Mouse (Mus musculus): ENCODE measurements around the gene Cstf1. TPM values are rescaled to one million over a fixed set of nuclear protein-coding genes. Genes with fewer than 3 reads are reported as not detected.

Gene Cstf1
- 20.8 and 23.8 TPM in 2 replicates for polyA plus RNA-seq (2015; fragmentation: Nextera tagmentation; extraction: Ambion mirVana)

GRCm38 (mm10) chr2:172370411-172371223 lies at the start of gene Cstf1, which contains the start of gene Aurka:
Gene Cstf1, plus strand, starts transcription at chr2:172370681.
Gene Aurka, minus strand, starts transcription at chr2:172370535.
- Histone ChIP-seq H3K4me2 (ENCODE audit: low read length) (peak within 1 kb of the TSS; percentile 78), H3K4me1 (ENCODE audit: control insufficient read depth, insufficient read depth, low read depth, low read length) (peaks cover 19% of the 10 kb centered on the region), H3K27me3 (replicated peaks; ENCODE audit: control insufficient read depth, insufficient read depth, low read length) (no peaks in the 10 kb centered on the region), H3K9me3 (ENCODE audit: control insufficient read depth, low read length) (no peaks in the 10 kb centered on the region), H3K36me3 (ENCODE audit: control insufficient read depth, insufficient read depth, low read length) (peaks cover 3% of the 10 kb centered on the region), H3K9ac (ENCODE audit: low read depth, low read length) (peak within 1 kb of the TSS; percentile 92), H3K27ac (ENCODE audit: low read depth, low read length) (peak within 1 kb of the TSS; percentile 88), H3K4me3 (ENCODE audit: low read length) (peak within 1 kb of the TSS; percentile 90)
- peak; percentile 99 for ATAC-seq
- WGBS, result 0% methylated on average over 66 of the region's 66 CpGs

- H3K4me1 ChIP-seq (ENCODE audit: control insufficient read depth, insufficient read depth, low read depth, low read length), result no peaks in the 10 kb centered on the region
- ATAC-seq, result no peak
- H3K27me3 ChIP-seq (replicated peaks; ENCODE audit: control insufficient read depth, insufficient read depth, low read length), result no peaks in the 10 kb centered on the region
- H3K36me3 ChIP-seq (ENCODE audit: control insufficient read depth, insufficient read depth, low read length), result no peaks in the 10 kb centered on the region
- H3K9ac ChIP-seq (ENCODE audit: low read depth, low read length), result no peak overlapping the region
- no peak overlapping the region for H3K27ac ChIP-seq (ENCODE audit: low read depth, low read length)
- no peaks in the 10 kb centered on the region for H3K9me3 ChIP-seq (ENCODE audit: control insufficient read depth, low read length)
- WGBS, result 24% methylated on average over 9 of the region's 9 CpGs
- H3K4me3 ChIP-seq (ENCODE audit: low read length), result no peak overlapping the region
- H3K4me2 ChIP-seq (ENCODE audit: low read length), result no peak overlapping the region
Measured at GRCm38 (mm10) chr2:172320878-172321277, 49.6 kb upstream of the Cstf1 start.

GRCm38 (mm10) chr2:172328248-172328647 lies 42.2 kb upstream of the Cstf1 start:
- H3K4me1 ChIP-seq (ENCODE audit: control insufficient read depth, insufficient read depth, low read depth, low read length), result 0 out of 2 replicates have a peak, but pooled peaks cover 2% of the 10 kb centered on the region
- H3K9ac ChIP-seq (ENCODE audit: low read depth, low read length), result no peak overlapping the region
- WGBS, result 39% methylated on average over 8 of the region's 8 CpGs
- H3K27me3 ChIP-seq (replicated peaks; ENCODE audit: control insufficient read depth, insufficient read depth, low read length), result peaks cover 3% of the 10 kb centered on the region
- no peak overlapping the region for H3K27ac ChIP-seq (ENCODE audit: low read depth, low read length)
- H3K4me3 ChIP-seq (ENCODE audit: low read length), result no peak overlapping the region
- no peaks in the 10 kb centered on the region for H3K9me3 ChIP-seq (ENCODE audit: control insufficient read depth, low read length)
- ATAC-seq, result no peak
- no peaks in the 10 kb centered on the region for H3K36me3 ChIP-seq (ENCODE audit: control insufficient read depth, insufficient read depth, low read length)
- no peak overlapping the region for H3K4me2 ChIP-seq (ENCODE audit: low read length)

GRCm38 (mm10) chr2:172329179-172329578 lies 41.3 kb upstream of the Cstf1 start:
- Histone ChIP-seq H3K27me3 (replicated peaks; ENCODE audit: control insufficient read depth, insufficient read depth, low read length) (peaks cover 3% of the 10 kb centered on the region), H3K4me3 (ENCODE audit: low read length) (no peak overlapping the region), H3K9ac (ENCODE audit: low read depth, low read length) (0 out of 2 replicates have a peak overlapping the region, but pooled peaks have one; percentile 39), H3K36me3 (ENCODE audit: control insufficient read depth, insufficient read depth, low read length) (no peaks in the 10 kb centered on the region), H3K4me1 (ENCODE audit: control insufficient read depth, insufficient read depth, low read depth, low read length) (0 out of 2 replicates have a peak, but pooled peaks cover 2% of the 10 kb centered on the region), H3K4me2 (ENCODE audit: low read length) (peak overlapping the region; percentile 50), H3K27ac (ENCODE audit: low read depth, low read length) (no peak overlapping the region), H3K9me3 (ENCODE audit: control insufficient read depth, low read length) (no peaks in the 10 kb centered on the region)
- ATAC-seq, result peak; percentile 92
- WGBS, result 3% methylated on average over 13 of the region's 13 CpGs

- H3K4me1 ChIP-seq (ENCODE audit: control insufficient read depth, insufficient read depth, low read depth, low read length), result no peaks in the 10 kb centered on the region; the same call in 1 of the 2 replicates
- peak; percentile 63 for ATAC-seq
- H3K36me3 ChIP-seq (ENCODE audit: control insufficient read depth, insufficient read depth, low read length), result no peaks in the 10 kb centered on the region
- peak overlapping the region; percentile 15; the same call in 1 of the 2 replicates for H3K4me2 ChIP-seq (ENCODE audit: low read length)
- 61% methylated on average over 19 of the region's 19 CpGs for WGBS
- H3K27ac ChIP-seq (ENCODE audit: low read depth, low read length), result no peak overlapping the region
- H3K9ac ChIP-seq (ENCODE audit: low read depth, low read length), result no peak overlapping the region
- no peaks in the 10 kb centered on the region for H3K9me3 ChIP-seq (ENCODE audit: control insufficient read depth, low read length)
- H3K27me3 ChIP-seq (replicated peaks; ENCODE audit: control insufficient read depth, insufficient read depth, low read length), result no peaks in the 10 kb centered on the region
- H3K4me3 ChIP-seq (ENCODE audit: low read length), result no peak overlapping the region
Measured at GRCm38 (mm10) chr2:172338206-172338942, 32.1 kb upstream of the Cstf1 start.

- Histone ChIP-seq H3K4me2 (ENCODE audit: low read length) (no peak overlapping the region), H3K9ac (ENCODE audit: low read depth, low read length) (no peak overlapping the region), H3K4me1 (ENCODE audit: control insufficient read depth, insufficient read depth, low read depth, low read length) (peaks cover 5% of the 10 kb centered on the region; the same call in 1 of the 2 replicates), H3K27ac (ENCODE audit: low read depth, low read length) (no peak overlapping the region), H3K4me3 (ENCODE audit: low read length) (no peak overlapping the region), H3K9me3 (ENCODE audit: control insufficient read depth, low read length) (no peaks in the 10 kb centered on the region), H3K36me3 (ENCODE audit: control insufficient read depth, insufficient read depth, low read length) (no peaks in the 10 kb centered on the region), H3K27me3 (replicated peaks; ENCODE audit: control insufficient read depth, insufficient read depth, low read length) (no peaks in the 10 kb centered on the region)
- no peak for ATAC-seq
- WGBS, result 19% methylated on average over 3 of the region's 3 CpGs
Measured at GRCm38 (mm10) chr2:172340936-172341335, 29.5 kb upstream of the Cstf1 start.

- Histone ChIP-seq H3K27me3 (replicated peaks; ENCODE audit: control insufficient read depth, insufficient read depth, low read length) (no peaks in the 10 kb centered on the region), H3K9me3 (ENCODE audit: control insufficient read depth, low read length) (no peaks in the 10 kb centered on the region), H3K4me3 (ENCODE audit: low read length) (no peak overlapping the region), H3K27ac (ENCODE audit: low read depth, low read length) (no peak overlapping the region), H3K4me1 (ENCODE audit: control insufficient read depth, insufficient read depth, low read depth, low read length) (peaks cover 8% of the 10 kb centered on the region), H3K9ac (ENCODE audit: low read depth, low read length) (no peak overlapping the region), H3K4me2 (ENCODE audit: low read length) (no peak overlapping the region), H3K36me3 (ENCODE audit: control insufficient read depth, insufficient read depth, low read length) (no peaks in the 10 kb centered on the region)
- no peak for ATAC-seq
- 18% methylated on average over 5 of the region's 5 CpGs for WGBS
Measured at GRCm38 (mm10) chr2:172341606-172342005, 28.9 kb upstream of the Cstf1 start.

GRCm38 (mm10) chr2:172343751-172344150 lies 26.7 kb upstream of the Cstf1 start:
- Histone ChIP-seq H3K4me1 (ENCODE audit: control insufficient read depth, insufficient read depth, low read depth, low read length) (peaks cover 17% of the 10 kb centered on the region), H3K4me2 (ENCODE audit: low read length) (no peak overlapping the region), H3K27me3 (replicated peaks; ENCODE audit: control insufficient read depth, insufficient read depth, low read length) (no peaks in the 10 kb centered on the region), H3K36me3 (ENCODE audit: control insufficient read depth, insufficient read depth, low read length) (no peaks in the 10 kb centered on the region), H3K9ac (ENCODE audit: low read depth, low read length) (no peak overlapping the region), H3K9me3 (ENCODE audit: control insufficient read depth, low read length) (no peaks in the 10 kb centered on the region), H3K4me3 (ENCODE audit: low read length) (no peak overlapping the region), H3K27ac (ENCODE audit: low read depth, low read length) (no peak overlapping the region)
- 86% methylated on average over 7 of the region's 7 CpGs for WGBS
- ATAC-seq, result no peak

GRCm38 (mm10) chr2:172344669-172345068 lies 25.8 kb upstream of the Cstf1 start:
- Histone ChIP-seq H3K27ac (ENCODE audit: low read depth, low read length) (peak overlapping the region; percentile 26; the same call in 1 of the 2 replicates), H3K36me3 (ENCODE audit: control insufficient read depth, insufficient read depth, low read length) (no peaks in the 10 kb centered on the region), H3K4me1 (ENCODE audit: control insufficient read depth, insufficient read depth, low read depth, low read length) (peaks cover 22% of the 10 kb centered on the region), H3K9me3 (ENCODE audit: control insufficient read depth, low read length) (no peaks in the 10 kb centered on the region), H3K4me3 (ENCODE audit: low read length) (no peak overlapping the region; the same call in 1 of the 2 replicates), H3K9ac (ENCODE audit: low read depth, low read length) (no peak overlapping the region), H3K27me3 (replicated peaks; ENCODE audit: control insufficient read depth, insufficient read depth, low read length) (no peaks in the 10 kb centered on the region), H3K4me2 (ENCODE audit: low read length) (peak overlapping the region; percentile 100)
- 32% methylated on average over 5 of the region's 5 CpGs for WGBS
- ATAC-seq, result no peak
